Mouse (Mus musculus) liver, embryonic 14.5 days (tissue): Measurements from ENCODE around the gene Ncf2. TPM values are rescaled to one million over a fixed set of nuclear protein-coding genes. Genes with fewer than 3 reads are reported as not detected.

Source experiments
- ATAC-seq: fragments of 200-750 bp; cut with Nextera tagmentation; 2 replicates; pipeline ENCODE4 v1.8.0; 2017; ENCODE audit warnings: moderate number of reproducible peaks, mild to moderate bottlenecking, moderate library complexity; ENCODE audit not compliant: insufficient read depth
- DNase-seq, 3 experiments: peaks; one replicate each; pipeline ENCODE4 v3.0.0-alpha.2; 2012 to 2013; ENCODE audit warnings: low read depth in 3 of 3, low spot score in 3 of 3
- H3K27ac ChIP-seq: fragments of 300-500 bp; sonication (generic); 2 replicates; pipeline ENCODE4 v1.5.1; 2014; ENCODE audit warnings: moderate library complexity, mild to moderate bottlenecking, control low read depth, inconsistent platforms
- H3K27me3 ChIP-seq: fragments of 300-500 bp; sonication (generic); 2 replicates; pipeline ENCODE4 v1.6.1; 2014; ENCODE audit warnings: mild to moderate bottlenecking, low read length, moderate library complexity; ENCODE audit not compliant: control insufficient read depth, insufficient read depth
- H3K36me3 ChIP-seq: fragments of 300-500 bp; sonication (generic); replicated peaks from 2 replicates; pipeline ENCODE4 v1.6.1; 2014; ENCODE audit warnings: low read depth; ENCODE audit not compliant: control insufficient read depth, insufficient read depth
- H3K4me1 ChIP-seq, 2 experiments: fragments of 200-500 bp in 1 of 2; fragments of 300-500 bp in 1 of 2; sonication (generic) in 1 of 2; replicated peaks; 2 replicates each; pipeline ENCODE4 v1.6.1; 2012 to 2014; ENCODE audit warnings: antibody characterized with exemption in 1 of 2, inconsistent platforms in 1 of 2, low read length in 1 of 2; ENCODE audit not compliant: control insufficient read depth in 2 of 2, insufficient read depth in 2 of 2
- H3K4me2 ChIP-seq: fragments of 300-500 bp; sonication (generic); 2 replicates; pipeline ENCODE4 v1.6.1; 2014; ENCODE audit warnings: low read depth, mild to moderate bottlenecking, control low read depth, moderate library complexity
- H3K4me3 ChIP-seq, 2 experiments: fragments of 200-500 bp in 1 of 2; fragments of 300-500 bp in 1 of 2; sonication (generic) in 1 of 2; 2 replicates each; pipeline ENCODE4 v1.5.1; 2012 to 2014; ENCODE audit warnings: low read depth in 2 of 2, low read length in 2 of 2, mild to moderate bottlenecking in 2 of 2, control low read depth in 1 of 2, inconsistent platforms in 1 of 2, moderate library complexity in 1 of 2; ENCODE audit not compliant: insufficient read depth in 1 of 2
- H3K9ac ChIP-seq: fragments of 300-500 bp; sonication (generic); replicated peaks from 2 replicates; pipeline ENCODE4 v1.6.1; 2014; ENCODE audit warnings: mild to moderate bottlenecking, control low read depth, moderate library complexity
- H3K9me3 ChIP-seq: fragments of 300-500 bp; sonication (generic); 2 replicates; pipeline ENCODE4 v1.6.1; 2016; ENCODE audit warnings: low read length, mixed read lengths; ENCODE audit not compliant: control insufficient read depth
- CTCF ChIP-seq: IDR thresholded peaks from 2 replicates; pipeline ENCODE4 v1.5.1; 2016; ENCODE audit warnings: antibody characterized with exemption, low read depth, control low read depth
- EP300 ChIP-seq: IDR thresholded peaks from 2 replicates; pipeline ENCODE4 v1.6.1; 2016; ENCODE audit warnings: antibody characterized with exemption, low read depth
- WGBS: fragments of 180-500 bp; shearing (Covaris S2); extraction: QIAGEN DNeasy Blood & Tissue Kit; methylation state at CpG from one replicate; pipeline ENCODE4 v1.1.7; 2014; ENCODE audit not compliant: insufficient replicate concordance; 5-methylcytosine and 5-hydroxymethylcytosine counted together
- polyA plus RNA-seq, 2 experiments: library from polyadenylated mRNA; depleted of rRNA in 1 of 2; stranded (reverse) in 1 of 2; unstranded in 1 of 2; fragments of >200 nt; fragmentation: Nextera tagmentation in 1 of 2; extraction: Ambion mirVana in 1 of 2; gene quantifications; 2 replicates each; pipeline versions ENCODE4 v1.2.1 to v1.2.3; 2012 to 2014

The Ncf2 gene
- polyA plus RNA-seq, 2 experiments, result 7.3 to 7.5 TPM

DNA sequence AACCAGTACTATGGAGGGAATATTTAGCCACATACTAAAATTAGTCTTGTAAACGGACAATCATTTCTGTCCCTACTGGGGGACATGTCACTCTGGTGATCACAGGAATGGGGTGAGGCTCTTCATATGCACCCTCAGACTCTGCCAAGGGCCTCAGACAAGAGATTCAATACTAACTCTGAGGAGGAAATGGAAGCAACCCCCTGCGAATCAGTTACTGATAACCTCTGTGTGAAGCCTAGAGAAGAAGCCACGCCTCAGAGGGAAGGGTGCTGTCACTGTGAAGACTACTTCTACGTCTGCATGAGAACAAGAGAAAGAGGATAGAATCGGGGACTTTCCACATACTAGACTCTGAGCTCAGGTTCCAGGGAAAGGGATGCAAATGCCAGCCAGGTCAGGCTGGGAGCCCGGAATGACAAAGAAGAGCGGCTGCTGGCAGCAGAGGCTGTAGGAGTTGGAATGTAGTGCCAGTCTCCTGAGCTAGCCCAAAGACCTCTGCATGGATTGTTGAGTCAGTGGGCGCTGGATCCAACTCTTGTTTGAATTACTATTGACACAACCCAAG lies 4.2 kb upstream of the Ncf2 start:
- Histone ChIP-seq H3K36me3 (no peaks in the 10 kb centered on the region), H3K4me3 (no peak overlapping the region), H3K9ac (no peak overlapping the region), H3K9me3 (no peaks in the 10 kb centered on the region), H3K4me2 (no peak overlapping the region), H3K27me3 (no peaks in the 10 kb centered on the region), H3K4me1 (peaks cover 0 to 23% of the 10 kb centered on the region in 2 experiments; a peak in 3 of 4 replicates), H3K27ac (no peak overlapping the region)
- 30% methylated on average over 8 of the region's 8 CpGs for WGBS
- no peak for TF ChIP-seq CTCF
- TF ChIP-seq EP300, result no peak
- no peak for ATAC-seq
- no peak for DNase-seq

DNA sequence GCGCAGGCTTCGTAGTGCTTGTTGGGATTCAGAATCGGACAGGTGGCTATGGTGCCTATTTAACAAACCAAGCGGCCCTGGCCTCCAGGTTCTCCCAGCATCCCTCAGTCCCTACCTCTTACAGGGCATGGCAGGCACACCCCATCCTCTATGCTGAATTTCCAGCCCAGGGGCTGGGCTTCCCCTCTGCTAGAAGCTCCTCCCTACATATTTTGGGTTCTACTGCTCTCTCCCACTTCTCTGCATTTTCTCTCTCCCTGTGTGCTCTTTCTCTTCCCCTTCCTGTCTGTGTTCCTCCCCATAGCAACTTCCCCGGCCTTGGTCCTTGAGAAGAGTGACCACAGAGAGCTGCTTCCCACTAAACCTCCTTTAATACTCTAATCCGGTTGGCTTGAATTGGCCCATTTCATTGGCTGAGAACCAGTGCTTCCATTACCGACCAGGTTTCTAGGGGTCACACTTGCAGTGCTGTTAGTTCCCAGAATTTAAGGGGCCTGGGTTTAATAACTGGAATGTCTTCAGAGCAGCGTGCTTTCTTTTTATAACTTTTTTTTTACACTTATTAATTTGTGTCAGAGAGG lies 3.2 kb upstream of the Ncf2 start:
- ATAC-seq, result no peak
- Histone ChIP-seq H3K27ac (no peak overlapping the region), H3K27me3 (no peaks in the 10 kb centered on the region), H3K36me3 (no peaks in the 10 kb centered on the region), H3K9ac (no peak overlapping the region), H3K9me3 (no peaks in the 10 kb centered on the region), H3K4me1 (peaks cover 0 to 18% of the 10 kb centered on the region in 2 experiments; a peak in 3 of 4 replicates), H3K4me2 (no peak overlapping the region), H3K4me3 (no peak overlapping the region)
- 65% methylated on average over 8 of the region's 8 CpGs for WGBS
- no peak for DNase-seq
- TF ChIP-seq CTCF (no peak), EP300 (no peak)

DNA sequence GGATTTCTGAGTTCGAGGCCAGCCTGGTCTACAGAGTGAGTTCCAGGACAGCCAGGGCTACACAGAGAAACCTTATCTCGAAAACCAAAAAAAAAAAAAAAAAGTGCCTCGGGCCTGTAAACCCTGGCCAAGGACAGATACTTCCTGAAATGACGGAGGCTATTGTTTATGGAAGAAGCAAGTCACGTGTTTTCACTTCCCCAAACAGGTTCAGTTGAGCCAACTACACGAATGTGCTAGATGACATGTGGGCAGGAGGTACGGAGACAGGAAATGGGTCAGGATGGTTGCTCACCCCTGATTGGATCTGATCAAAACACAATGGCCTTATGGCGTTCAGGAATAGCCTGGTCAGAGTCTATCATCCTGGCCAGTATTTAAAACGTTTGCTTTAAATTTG lies 1.9 kb upstream of the Ncf2 start:
- H3K36me3 ChIP-seq, result no peaks in the 10 kb centered on the region
- H3K9ac ChIP-seq, result no peak overlapping the region
- H3K4me1 ChIP-seq, result peaks cover 0 to 18% of the 10 kb centered on the region in 2 experiments; a peak in 3 of 4 replicates
- H3K27me3 ChIP-seq, result no peaks in the 10 kb centered on the region
- TF ChIP-seq EP300 (no peak), CTCF (no peak)
- no peak overlapping the region for H3K4me3 ChIP-seq
- H3K4me2 ChIP-seq, result no peak overlapping the region
- WGBS, result 21% methylated on average over 9 of the region's 9 CpGs
- no peaks in the 10 kb centered on the region for H3K9me3 ChIP-seq
- no peak for DNase-seq
- peak; percentile 51; the same call in 1 of the 2 replicates for ATAC-seq
- no peak overlapping the region for H3K27ac ChIP-seq

DNA sequence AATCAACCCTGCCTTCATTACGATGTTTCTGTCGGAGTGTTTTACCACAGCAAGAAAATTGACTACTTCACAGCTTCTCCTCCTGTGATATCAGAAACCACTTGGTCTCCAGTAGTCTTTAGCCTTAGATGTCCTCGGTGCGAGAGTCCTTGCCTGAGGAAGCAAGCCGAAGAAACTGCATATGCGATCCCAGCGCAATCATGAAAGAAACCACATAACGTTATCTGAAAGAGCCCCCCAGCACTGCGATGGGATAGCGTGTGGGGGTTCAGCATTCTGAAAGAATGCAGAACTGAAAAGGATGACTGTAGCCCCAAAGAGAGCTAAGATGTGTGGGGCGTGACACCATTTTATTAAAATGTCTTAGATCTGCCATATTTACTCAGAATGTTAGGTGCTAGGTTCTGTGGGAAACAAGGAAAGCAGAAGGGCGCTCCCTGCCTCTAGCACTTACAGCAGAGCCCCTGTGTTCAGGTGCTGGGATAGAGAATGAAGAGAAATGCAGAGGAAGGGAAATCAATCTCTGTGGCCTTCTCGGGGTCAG lies 711 bp downstream of the Ncf2 start:
- Histone ChIP-seq H3K4me3 (no peak overlapping the region), H3K36me3 (no peaks in the 10 kb centered on the region), H3K4me1 (peaks cover 0 to 15% of the 10 kb centered on the region in 2 experiments; a peak in 3 of 4 replicates), H3K27me3 (no peaks in the 10 kb centered on the region), H3K27ac (no peak overlapping the region), H3K9ac (no peak overlapping the region), H3K9me3 (no peaks in the 10 kb centered on the region), H3K4me2 (no peak overlapping the region)
- ATAC-seq, result no peak
- no peak for DNase-seq
- 57% methylated on average over 13 of the region's 13 CpGs for WGBS
- TF ChIP-seq EP300, result no peak
- no peak for TF ChIP-seq CTCF

DNA sequence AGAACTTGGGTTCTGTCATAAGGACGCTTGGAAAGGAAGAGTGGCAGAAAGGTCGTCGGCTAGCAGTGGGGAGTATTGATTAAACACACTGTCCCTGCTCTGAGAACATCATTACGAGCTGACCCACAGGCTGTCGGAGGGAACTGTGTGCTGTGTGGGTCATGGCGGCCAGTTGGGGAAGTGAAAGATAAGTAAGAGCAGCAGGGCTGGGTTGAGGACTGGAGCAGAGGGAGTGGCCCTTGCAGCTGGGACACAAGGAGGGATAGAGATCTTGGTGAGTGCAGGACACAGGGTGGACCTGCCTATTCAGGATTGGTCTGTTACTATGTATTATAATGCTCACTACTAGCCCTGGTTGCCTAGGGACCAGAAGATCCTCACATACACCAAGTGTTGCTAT lies 4.9 kb downstream of the Ncf2 start:
- TF ChIP-seq EP300, result no peak
- no peak for TF ChIP-seq CTCF
- H3K4me2 ChIP-seq, result no peak overlapping the region
- H3K27ac ChIP-seq, result no peak overlapping the region
- H3K9ac ChIP-seq, result no peak overlapping the region
- no peaks in the 10 kb centered on the region for H3K27me3 ChIP-seq
- ATAC-seq (peak; percentile 18; the same call in 1 of the 2 replicates), DNase-seq (no peak)
- H3K9me3 ChIP-seq, result no peaks in the 10 kb centered on the region
- WGBS, result 47% methylated on average over 6 of the region's 6 CpGs
- peaks cover 0 to 5% of the 10 kb centered on the region in 2 experiments; a peak in 1 of 4 replicates for H3K4me1 ChIP-seq
- H3K36me3 ChIP-seq, result no peaks in the 10 kb centered on the region
- no peak overlapping the region for H3K4me3 ChIP-seq
